Mouse (Mus musculus) mouse embryonic stem cell (cell line): ENCODE data around the gene Smoc1.

Source experiments
- in situ Hi-C, 2 experiments: fragments of 300-500 bp; cut with MboI; formaldehyde crosslinking; loops; 1 replicate in 1 of 2; 3 replicates in 1 of 2; pipeline ENCODE4 v1.14.3; 2019 to 2020; ENCODE audit warnings: low sequenced_read_pairs in 2 of 2, low pct_unique_long_range_greater_than_20kb in 1 of 2, mixed read lengths in 1 of 2; ENCODE audit not compliant: unreplicated experiment in 1 of 2

Smoc1 gene

DNA sequence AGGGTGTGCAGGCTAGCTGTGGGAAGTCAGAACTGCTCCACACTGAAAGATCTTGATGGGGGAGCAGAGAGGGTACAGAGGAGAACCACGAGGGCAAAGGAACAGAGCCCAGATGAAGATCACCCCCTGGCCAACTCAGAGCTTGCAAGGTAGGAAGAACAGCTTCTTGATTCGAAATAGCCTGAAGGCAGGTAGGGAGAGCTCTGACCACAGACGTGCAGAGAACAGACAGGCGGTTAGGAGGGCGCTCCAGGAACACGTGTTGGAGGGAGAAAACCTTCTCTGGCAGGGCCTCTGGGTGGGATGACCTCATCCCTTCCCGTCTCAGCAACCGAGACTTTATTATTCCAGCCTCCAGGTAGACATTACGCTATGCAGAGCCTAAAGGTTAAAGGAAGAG lies 148.6 kb downstream of the Smoc1 start:
- in situ Hi-C loops: no loop called here

DNA sequence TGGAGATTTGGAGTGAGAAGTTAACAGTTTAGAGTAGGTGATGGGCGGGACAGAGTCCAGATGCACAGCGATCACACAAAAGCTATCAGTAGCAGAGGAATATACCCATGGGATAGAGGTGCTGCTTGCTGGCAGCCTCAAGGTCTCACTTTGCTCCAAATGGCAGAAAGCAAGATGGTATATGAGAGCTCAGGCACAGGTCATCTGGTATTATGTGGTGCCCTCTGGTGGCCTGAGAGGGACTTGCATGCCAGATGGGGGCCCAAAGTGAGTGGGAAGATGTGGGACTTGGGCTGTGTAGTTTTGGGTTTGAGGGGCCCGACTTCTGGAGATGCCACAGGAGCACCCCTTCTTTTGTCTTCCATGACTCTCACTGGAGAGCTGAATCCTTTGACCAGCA lies 155.5 kb downstream of the Smoc1 start:
- in situ Hi-C loops: loop anchor here (5.0 kb wide), 1 partner anchor 200 kb away; no protein-coding TSS in a partner anchor

DNA sequence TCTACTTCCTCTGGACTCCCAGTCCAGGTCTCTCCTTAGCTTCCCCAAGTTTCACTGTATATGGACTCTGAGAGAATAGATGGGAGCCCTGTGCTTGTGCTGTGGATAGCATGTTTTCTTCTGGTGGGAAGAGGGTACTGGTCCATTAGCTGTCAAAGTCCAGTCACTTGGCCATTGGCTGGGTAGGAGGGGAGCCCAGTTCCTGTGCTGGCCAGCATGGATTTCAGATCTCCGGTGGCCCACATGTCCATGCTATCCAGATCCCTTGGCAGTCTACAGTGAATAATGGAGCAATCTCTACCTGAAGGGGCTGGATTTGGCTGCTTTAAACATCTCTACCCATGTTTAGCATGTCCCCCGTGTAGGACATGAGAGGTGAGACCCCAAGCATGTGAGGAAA lies 158.4 kb downstream of the Smoc1 start:
- in situ Hi-C loops: loop anchor here (5.0 kb wide), 1 partner anchor 203 kb away; no protein-coding TSS in a partner anchor

DNA sequence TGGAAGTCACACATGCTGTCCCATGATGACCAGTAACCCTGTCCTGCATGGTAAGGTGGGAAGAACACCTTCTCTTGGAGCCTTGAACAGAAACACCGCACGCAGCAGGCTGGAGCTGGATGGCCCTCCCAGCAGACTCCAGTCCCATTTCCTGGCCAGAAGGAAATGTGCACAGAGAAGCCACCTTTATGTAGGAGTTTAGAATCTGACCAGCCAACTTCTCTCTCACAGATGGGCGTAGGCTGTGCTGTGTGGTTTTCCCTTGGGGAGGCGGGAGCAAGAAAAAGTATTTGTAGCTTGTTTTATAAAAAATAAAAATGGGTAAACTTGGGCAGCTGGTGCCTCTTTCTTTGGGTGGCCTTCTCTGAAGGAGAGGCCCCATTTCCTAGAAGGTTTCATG lies 159.5 kb downstream of the Smoc1 start:
- in situ Hi-C loops: no loop called here

GRCm38 (mm10) chr12:81186668-81187067 lies 160.1 kb downstream of the Smoc1 start:
- in situ Hi-C loops: no loop called here

DNA sequence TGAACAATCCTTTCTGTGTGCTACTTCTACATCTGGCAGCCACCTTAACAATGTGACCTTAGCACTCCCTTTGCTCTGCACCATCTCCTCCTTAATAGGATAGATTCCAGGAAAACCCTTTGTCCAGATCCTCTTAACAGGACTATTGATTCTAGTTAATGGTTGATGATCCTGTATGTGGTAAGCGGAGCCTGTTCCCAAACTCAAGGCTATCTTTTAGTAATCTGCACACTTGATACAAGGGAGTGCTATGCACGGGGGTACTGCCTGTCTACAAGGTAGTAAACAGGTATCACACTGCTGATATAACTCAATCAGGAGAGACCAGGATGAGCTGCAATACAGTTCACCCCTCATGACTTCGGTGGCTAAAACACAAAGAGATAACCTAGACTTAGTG lies 161.8 kb downstream of the Smoc1 start:
- in situ Hi-C loops: no loop called here

GRCm38 (mm10) chr12:81188996-81189395 lies 162.4 kb downstream of the Smoc1 start:
- in situ Hi-C loops: no loop called here

DNA sequence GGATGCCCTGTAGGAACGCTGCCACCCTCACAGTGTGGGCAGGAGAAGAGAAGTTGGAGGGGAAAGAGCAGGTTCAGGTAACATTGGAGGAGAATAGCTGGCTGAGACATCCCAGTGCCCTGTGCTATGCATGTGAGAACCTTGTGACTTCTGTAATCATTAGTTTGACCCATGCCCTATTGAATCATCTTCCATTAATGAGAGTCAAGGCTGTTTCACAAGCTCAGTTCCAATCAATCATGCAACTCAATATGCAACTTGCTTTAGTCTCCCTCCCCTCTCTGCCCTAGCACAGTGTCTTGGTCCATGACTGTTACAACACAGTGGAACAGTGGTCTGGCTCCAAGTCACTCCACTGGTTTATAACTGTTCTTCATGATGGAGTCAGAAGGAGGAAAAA lies 163.0 kb downstream of the Smoc1 start:
- in situ Hi-C loops: no loop called here

- in situ Hi-C loops: no loop called here
Measured at GRCm38 (mm10) chr12:81193968-81194367, 167.4 kb downstream of the Smoc1 start.

GRCm38 (mm10) chr12:81197468-81198075 lies 171.0 kb downstream of the Smoc1 start:
- in situ Hi-C loops: no loop called here

- in situ Hi-C loops: no loop called here
Measured at GRCm38 (mm10) chr12:81199280-81199955, 172.8 kb downstream of the Smoc1 start.

DNA sequence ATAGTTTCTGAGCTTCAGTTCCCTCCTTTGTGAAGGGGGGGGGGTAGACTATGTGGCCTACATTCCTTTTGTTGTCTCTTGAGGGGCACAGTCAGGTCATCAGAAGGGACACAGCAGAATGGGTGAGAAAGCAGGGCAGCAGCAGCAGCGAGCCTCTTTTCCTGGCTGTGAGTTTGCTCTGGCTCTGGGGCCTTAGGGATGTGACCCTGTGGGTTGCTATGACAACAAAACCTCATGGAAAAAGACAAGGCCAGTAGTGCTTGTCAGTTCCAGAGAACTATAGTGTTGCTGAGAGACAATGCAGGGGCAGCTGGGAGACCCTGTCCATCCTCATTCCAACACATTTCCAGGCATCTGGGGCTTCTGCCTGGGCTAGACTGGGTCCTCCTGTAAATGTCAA lies 176.6 kb downstream of the Smoc1 start:
- in situ Hi-C loops: no loop called here

DNA sequence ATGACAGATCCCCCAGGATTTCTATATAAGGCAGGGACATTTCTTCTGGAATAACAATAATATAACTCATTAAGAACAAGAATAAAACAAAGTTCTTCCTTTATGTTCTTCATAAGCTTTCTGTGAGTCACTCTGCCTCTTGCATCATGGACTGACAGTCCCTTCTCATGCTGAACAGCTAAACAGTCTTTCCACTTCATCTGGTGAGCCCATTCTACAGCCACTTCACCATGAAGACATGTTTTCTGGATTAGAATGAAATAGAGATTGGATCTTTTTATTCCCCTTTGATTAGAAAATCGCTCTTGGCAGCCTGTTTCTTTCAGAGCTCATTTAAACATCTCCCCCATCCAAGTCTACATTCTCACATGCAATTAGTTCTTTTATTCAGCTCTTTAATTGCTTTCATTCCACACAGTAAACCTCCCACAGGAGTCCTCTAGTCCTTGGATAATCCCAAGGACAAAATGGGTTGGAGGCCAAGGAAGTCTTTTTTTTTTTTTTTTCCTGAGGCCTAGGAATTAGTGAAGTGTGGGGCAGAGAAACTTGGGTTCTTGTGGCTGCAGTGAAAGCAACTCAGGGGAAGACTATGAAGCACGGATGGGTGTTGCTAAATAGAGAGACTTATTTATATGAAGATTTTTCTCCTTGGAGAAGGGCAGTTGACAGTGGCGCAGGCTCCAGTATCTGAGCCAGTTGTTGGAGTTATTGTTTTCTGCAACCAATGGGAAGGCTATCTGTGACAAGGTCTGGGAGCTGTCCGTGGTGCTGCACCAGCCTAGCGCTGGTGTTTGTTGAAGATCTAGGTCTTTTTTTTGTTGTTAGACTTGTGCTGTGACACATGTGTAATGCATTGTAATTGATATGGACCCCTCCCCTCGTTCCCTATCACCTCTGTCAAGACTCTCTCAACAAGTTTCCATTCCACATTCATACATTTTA lies 179.3 kb downstream of the Smoc1 start:
- in situ Hi-C loops: no loop called here

DNA sequence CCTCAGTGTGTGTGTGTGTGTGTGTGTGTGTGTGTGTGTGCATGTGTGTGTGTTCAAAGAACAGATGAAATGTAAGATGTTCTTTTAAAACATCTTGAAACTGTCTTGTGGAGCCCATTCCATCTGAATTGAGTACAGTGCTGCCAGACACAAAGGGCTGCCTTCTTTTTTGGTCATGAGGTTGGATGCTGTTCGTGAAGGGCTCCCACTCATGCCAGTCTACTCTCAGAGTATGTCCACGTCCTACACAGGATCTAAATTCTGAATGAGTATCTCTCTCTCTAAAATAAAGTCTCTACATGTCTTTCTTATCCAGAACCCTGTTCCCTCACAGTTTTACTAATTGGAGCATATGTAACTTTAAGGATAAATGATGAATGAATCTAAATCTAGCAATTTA lies 182.0 kb downstream of the Smoc1 start:
- in situ Hi-C loops: no loop called here

- in situ Hi-C loops: no loop called here
Measured at GRCm38 (mm10) chr12:81219339-81219738, 192.7 kb downstream of the Smoc1 start.

DNA sequence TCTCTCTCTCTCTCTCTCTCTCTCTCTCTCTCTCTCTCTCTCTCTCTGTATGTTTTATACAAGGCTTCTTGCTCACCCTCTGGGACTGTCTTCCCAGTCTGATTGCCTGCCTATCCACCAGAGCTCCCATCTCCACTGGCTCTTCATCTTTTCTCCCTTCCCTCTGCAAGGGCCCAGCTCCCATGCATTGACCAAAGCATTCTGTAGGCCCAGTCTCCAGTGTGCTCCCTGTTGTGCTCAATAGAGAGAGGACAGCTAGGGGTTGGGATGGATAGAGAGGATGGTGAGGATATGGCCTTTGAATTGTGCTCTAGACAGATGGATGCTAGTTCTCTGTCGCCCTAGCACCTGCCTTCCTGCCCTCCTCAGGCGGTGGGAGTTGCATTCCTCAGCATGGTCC lies 196.7 kb downstream of the Smoc1 start:
- in situ Hi-C loops: no loop called here

GRCm38 (mm10) chr12:81224843-81225242 lies 198.2 kb downstream of the Smoc1 start:
- in situ Hi-C loops: no loop called here

DNA sequence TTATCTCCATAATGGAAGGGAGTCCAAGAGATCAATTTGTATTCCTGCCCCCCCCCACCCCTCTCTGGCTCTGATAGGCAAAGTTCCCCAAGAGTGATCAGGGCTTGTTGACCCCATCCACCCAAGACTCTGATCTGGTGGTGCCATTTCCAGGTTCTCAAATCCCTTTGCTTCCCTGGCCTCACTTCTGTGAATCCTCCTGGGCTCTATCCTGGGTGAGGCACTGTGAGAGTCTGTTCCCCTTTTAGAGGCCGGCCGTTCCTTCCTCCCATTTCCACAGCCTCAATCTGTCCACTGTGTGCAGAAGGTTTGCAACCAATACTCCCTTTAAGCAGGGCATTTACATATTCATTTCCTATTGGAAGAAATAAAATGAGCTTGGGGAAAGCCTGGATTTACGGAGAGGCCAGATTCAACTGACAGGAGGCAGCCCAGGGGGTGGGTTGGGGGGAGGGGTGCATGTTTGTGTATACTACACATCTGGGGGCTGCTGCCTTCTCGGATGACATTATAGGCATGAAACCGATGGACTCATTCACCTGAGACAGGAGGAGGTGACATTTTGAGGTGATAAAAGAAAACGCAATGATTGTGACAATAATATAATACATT lies 199.5 kb downstream of the Smoc1 start:
- in situ Hi-C loops: no loop called here

GRCm38 (mm10) chr12:81226590-81226989 lies 200.0 kb downstream of the Smoc1 start:
- in situ Hi-C loops: no loop called here
